Comparison of ENCODE assay signal across 17 mouse cellular contexts in genomic region chr12:102064710-102065325, GRCm38 (mm10).
DNase-seq lines count a peak whose midpoint lies in the region; ATAC-seq and TF ChIP-seq lines count a peak whose summit lies in the region.
"Had no signal": no experiment of that assay in that cellular context is flagged by ENCODE, and none has a peak within 500 bp of the region (broad histone marks: within the 10 kb centered on the region; RNA-seq: fewer than 3 reads in every experiment).

No protein-coding gene starts in this region.

- intact Hi-C loops in left cerebral cortex, adult 2 months (cut with DNase I): no loop called here

- H3K27ac ChIP-seq in left cerebral cortex, adult 2 months: no peak overlapping the region
- H3K27ac ChIP-seq in CH12.LX (ENCODE audit: insufficient read depth, low read depth): no peak overlapping the region
- no peak overlapping the region for H3K27ac ChIP-seq in forebrain, embryonic 13.5 days
- H3K27ac ChIP-seq: limb, embryonic 15.5 days had no signal

- H3K36me3 ChIP-seq in CH12.LX (replicated peaks in 1 of 2; ENCODE audit: control insufficient read depth in 1 of 2, insufficient read depth in 1 of 2, low read length in 1 of 2): no peaks in the 10 kb centered on the region
- H3K36me3 ChIP-seq in forebrain, embryonic 13.5 days (ENCODE audit: poor library complexity, severe bottlenecking): no peaks in the 10 kb centered on the region
- H3K36me3 ChIP-seq: limb, embryonic 15.5 days had no signal

- no peak overlapping the region for H3K9ac ChIP-seq in CH12.LX (ENCODE audit: insufficient read depth, low read depth)
- H3K9ac ChIP-seq in forebrain, embryonic 13.5 days: no peak overlapping the region
- H3K9ac ChIP-seq: limb, embryonic 15.5 days had no signal

- no peak overlapping the region for H3K4me2 ChIP-seq in CH12.LX (ENCODE audit: insufficient read depth, low read depth, poor library complexity, severe bottlenecking)
- no peak overlapping the region for H3K4me2 ChIP-seq in forebrain, embryonic 13.5 days
- H3K4me2 ChIP-seq: heart, embryonic 11.5 days; limb, embryonic 15.5 days had no signal

- peaks cover under 1% of the 10 kb centered on the region for H3K27me3 ChIP-seq in CH12.LX (replicated peaks)
- no peaks in the 10 kb centered on the region for H3K27me3 ChIP-seq in forebrain, embryonic 13.5 days
- H3K27me3 ChIP-seq: limb, embryonic 15.5 days had no signal

- no peaks in the 10 kb centered on the region for H3K79me2 ChIP-seq in CH12.LX (replicated peaks; ENCODE audit: control insufficient read depth, extremely low read depth, insufficient read depth, poor library complexity, severe bottlenecking)

- in situ Hi-C loops in CH12.LX (cut with MboI; ENCODE audit: low pct_ligation_motif_present, low pct_unique_long_range_greater_than_20kb, low sequenced_read_pairs): loop anchor here (10.0 kb wide), 1 partner anchor 980 kb away; the partner anchor contains the start of gene Ppp4r3a

- dilution Hi-C loops in CH12.LX (cut with MboI; ENCODE audit: extremely low pct_ligation_motif_present, extremely low pct_unique_long_range_greater_than_20kb, low sequenced_read_pairs): no loop called here

- WGBS in forebrain, embryonic 13.5 days: 34% methylated on average over 5 of the region's 5 CpGs

- no peak for TF ChIP-seq RAD21 in CH12.LX (IDR thresholded peaks at IDR 0.05; ENCODE audit: low read depth, low read length)

- no peak for TF ChIP-seq CTCF in left cerebral cortex, adult 2 months (IDR thresholded peaks at IDR 0.05)
- TF ChIP-seq CTCF in CH12.LX (conservative IDR thresholded peaks at IDR 0.05 in 1 of 2, IDR thresholded peaks at IDR 0.05 in 1 of 2; ENCODE audit: low read depth in 2 of 2, low read length in 2 of 2): no peak

- TF ChIP-seq POLR2A in CH12.LX (IDR thresholded peaks at IDR 0.05; ENCODE audit: low read depth, low read length): no peak

- DNase-seq in left cerebral cortex, adult 18-20 months (ENCODE audit: low spot score in 2 of 2): peak; percentile 10 to 19
- no peak for DNase-seq in left cerebral cortex, adult 2 months (ENCODE audit: extremely low spot score in 1 of 2, low spot score in 2 of 2)
- DNase-seq in CH12.LX (ENCODE audit: extremely low read depth) (peak; percentile 19), ZHBTc4 (ENCODE audit: low read depth, low spot score) (peak; percentile 19)
- DNase-seq: cerebellum, adult 11 months; gastrocnemius, postnatal 25 days; heart, postnatal 4 days; kidney, adult 11 months; kidney, postnatal 4 days; lung, adult 2 months had no signal

- H3K9me3 ChIP-seq in CH12.LX (replicated peaks; ENCODE audit: low read length): no peaks in the 10 kb centered on the region
- no peaks in the 10 kb centered on the region for H3K9me3 ChIP-seq in forebrain, embryonic 13.5 days (replicated peaks)
- H3K9me3 ChIP-seq: limb, embryonic 15.5 days had no signal

- H3K4me1 ChIP-seq in CH12.LX (ENCODE audit: control insufficient read depth in 1 of 2, insufficient read depth in 2 of 2): peaks cover 11 to 37% of the 10 kb centered on the region in 2 experiments
- H3K4me1 ChIP-seq in forebrain, embryonic 13.5 days: peaks cover 18% of the 10 kb centered on the region

- ATAC-seq in forebrain, embryonic 13.5 days: 0 out of 2 replicates have a peak, but pooled peaks have one; percentile 33
- ATAC-seq in megakaryocyte-erythroid progenitor cell, adult 5-6 weeks (replicated peaks; ENCODE audit: low FRiP score, low TSS enrichment, poor library complexity, severe bottlenecking): no peak
- no peak for ATAC-seq in granulocyte monocyte progenitor cell, adult 5-6 weeks (replicated peaks; ENCODE audit: poor library complexity, severe bottlenecking)
- ATAC-seq: CD4-positive, CD25-positive, alpha-beta regulatory T cell, adult 4 months had no signal

- no peak for TF ChIP-seq EP300 in CH12.LX (IDR thresholded peaks at IDR 0.05; ENCODE audit: low read length)

- no peak overlapping the region for H3K4me3 ChIP-seq in left cerebral cortex, adult 2 months
- H3K4me3 ChIP-seq in CH12.LX (replicated peaks in 1 of 3; ENCODE audit: low read depth in 2 of 3, low read length in 2 of 3, poor library complexity in 1 of 3): no peak overlapping the region
- no peak overlapping the region for H3K4me3 ChIP-seq in forebrain, embryonic 13.5 days
- H3K4me3 ChIP-seq: erythroblast, embryonic 14.5 days; limb, embryonic 15.5 days had no signal

TF ChIP-seq in CH12.LX, 34 proteins besides CTCF, POLR2A, EP300 and RAD21:
- no peak for TF ChIP-seq CHD2 (IDR thresholded peaks at IDR 0.05; ENCODE audit: low read length)
- no peak for TF ChIP-seq UBTF (IDR thresholded peaks at IDR 0.05; ENCODE audit: low read depth, low read length)
- no peak for TF ChIP-seq NELFE (IDR thresholded peaks at IDR 0.05; ENCODE audit: low read depth, low read length)
- TF ChIP-seq JUN (IDR thresholded peaks at IDR 0.05; ENCODE audit: insufficient read depth, low read depth, low read length): no peak
- TF ChIP-seq MAX (IDR thresholded peaks at IDR 0.05; ENCODE audit: low read length): no peak
- TF ChIP-seq TBP (conservative IDR thresholded peaks at IDR 0.05; ENCODE audit: low read depth, low read length): no peak
- TF ChIP-seq USF1 (IDR thresholded peaks at IDR 0.05; ENCODE audit: low read depth, low read length): no peak
- TF ChIP-seq SIN3A (IDR thresholded peaks at IDR 0.05; ENCODE audit: low read length): no peak
- no peak for TF ChIP-seq IRF4 (IDR thresholded peaks at IDR 0.05; ENCODE audit: low read depth, low read length)
- no peak for TF ChIP-seq MAZ (IDR thresholded peaks at IDR 0.05; ENCODE audit: low read depth, low read length)

Comparison
In these comparisons a context has a peak if more than half of its experiments do, and no peak if none do; other contexts are left out.
1. DNase-seq: peak in left cerebral cortex, adult 18-20 months (2 of 2), CH12.LX (single experiment) and ZHBTc4 (single experiment); none in left cerebral cortex, adult 2 months (0 of 2).